In the genomic region with DNA sequence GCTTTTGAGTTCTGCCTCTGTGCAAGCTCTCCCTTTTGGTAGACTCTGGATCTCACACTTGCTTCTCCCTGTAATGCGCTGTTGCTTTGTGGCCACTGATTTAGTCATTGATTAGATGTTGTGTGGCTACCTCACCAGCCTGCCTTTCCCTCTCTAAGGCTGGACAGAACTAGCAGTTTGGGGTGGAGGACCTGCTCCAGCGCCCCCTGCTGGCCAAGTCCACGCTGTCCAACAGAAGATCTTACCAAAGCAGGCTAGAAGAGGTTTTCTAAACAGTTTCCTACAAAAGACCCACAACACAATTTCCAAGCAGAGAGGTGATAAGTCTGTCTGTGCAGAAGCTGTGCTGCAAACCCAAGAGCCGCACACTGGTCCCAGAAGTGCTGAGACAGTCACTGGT, we compare ENCODE assay signal across 8 mouse cellular contexts. TPM values are rescaled to one million over a fixed set of nuclear protein-coding genes. Genes with fewer than 3 reads are reported as not detected.
DNase-seq lines count a peak whose midpoint lies in the region; ATAC-seq and TF ChIP-seq lines count a peak whose summit lies in the region.

No protein-coding gene starts in this region.

- H3K4me3 ChIP-seq in hindbrain, embryonic 10.5 days = no peak overlapping the region
- no peak overlapping the region for H3K4me3 ChIP-seq in hindbrain, embryonic 13.5 days
- H3K4me3 ChIP-seq in intestine, postnatal 0 days (ENCODE audit: low read depth, low read length) = no peak overlapping the region

- no peak overlapping the region for H3K9ac ChIP-seq in hindbrain, embryonic 13.5 days
- no peak overlapping the region for H3K9ac ChIP-seq in intestine, postnatal 0 days (ENCODE audit: low read depth, low read length)

- intact Hi-C loops in left cerebral cortex, postnatal 36 days (cut with DNase I) = loop anchor here (2.0 kb wide), 1 partner anchor 49 kb away; no protein-coding TSS in a partner anchor

- H3K36me3 ChIP-seq in hindbrain, embryonic 10.5 days = no peaks in the 10 kb centered on the region
- no peaks in the 10 kb centered on the region for H3K36me3 ChIP-seq in hindbrain, embryonic 13.5 days
- H3K36me3 ChIP-seq in intestine, postnatal 0 days (ENCODE audit: control insufficient read depth, insufficient read depth) = peaks cover 12% of the 10 kb centered on the region; the same call in 1 of the 2 replicates

- ATAC-seq in hindbrain, embryonic 13.5 days (ENCODE audit: low FRiP score) = no peak
- ATAC-seq in intestine, postnatal 0 days = no peak

- H3K4me2 ChIP-seq in hindbrain, embryonic 13.5 days = no peak overlapping the region
- H3K4me2 ChIP-seq in intestine, postnatal 0 days (replicated peaks; ENCODE audit: low read depth) = no peak overlapping the region

- no peaks in the 10 kb centered on the region for H3K27me3 ChIP-seq in hindbrain, embryonic 10.5 days (ENCODE audit: insufficient read depth, poor library complexity, severe bottlenecking)
- no peaks in the 10 kb centered on the region for H3K27me3 ChIP-seq in hindbrain, embryonic 13.5 days
- H3K27me3 ChIP-seq in intestine, postnatal 0 days (replicated peaks; ENCODE audit: control insufficient read depth, insufficient read depth, low read length) = no peaks in the 10 kb centered on the region

- no peak overlapping the region for H3K27ac ChIP-seq in hindbrain, embryonic 10.5 days
- no peak overlapping the region for H3K27ac ChIP-seq in hindbrain, embryonic 13.5 days
- H3K27ac ChIP-seq in intestine, postnatal 0 days (ENCODE audit: low read depth, low read length) = no peak overlapping the region

- H3K9me3 ChIP-seq in hindbrain, embryonic 10.5 days = no peaks in the 10 kb centered on the region
- H3K9me3 ChIP-seq in hindbrain, embryonic 13.5 days = no peaks in the 10 kb centered on the region
- H3K9me3 ChIP-seq in intestine, postnatal 0 days (ENCODE audit: control insufficient read depth) = no peaks in the 10 kb centered on the region

- 0 out of 2 replicates have a peak, but pooled peaks cover 7% of the 10 kb centered on the region for H3K4me1 ChIP-seq in hindbrain, embryonic 10.5 days (replicated peaks)
- H3K4me1 ChIP-seq in hindbrain, embryonic 13.5 days (replicated peaks) = no peaks in the 10 kb centered on the region; the same call in 1 of the 2 replicates
- H3K4me1 ChIP-seq in intestine, postnatal 0 days (replicated peaks; ENCODE audit: control insufficient read depth, insufficient read depth, low read length) = no peaks in the 10 kb centered on the region

- WGBS in hindbrain, embryonic 10.5 days = 38% methylated on average over 4 of the region's 4 CpGs
- WGBS in hindbrain, embryonic 13.5 days = 40% methylated on average over 4 of the region's 4 CpGs
- 39% methylated on average over 4 of the region's 4 CpGs for WGBS in intestine, postnatal 0 days

- peak; percentile 67 for DNase-seq in hindbrain, embryonic 10.5 days (ENCODE audit: low spot score)
- DNase-seq in c-Kit-positive CD71-negative TER-119-negative erythroid progenitor cells, embryonic 14.5 days (ENCODE audit: low read depth) = peak; percentile 31
- peak; percentile 54 for DNase-seq in forelimb bud, embryonic 11.5 days (ENCODE audit: low read depth, low spot score)
- peak; percentile 65 to 73 for DNase-seq in left cerebral cortex, postnatal 36 days (ENCODE audit: low spot score in 2 of 2)
- peak; percentile 61 for DNase-seq in ovary, adult 18-20 months (ENCODE audit: low spot score)
- peak; percentile 62 for DNase-seq in thymus, postnatal 0 days (ENCODE audit: low spot score)

- TF ChIP-seq CTCF in intestine, postnatal 0 days (IDR thresholded peaks at IDR 0.05; ENCODE audit: low read depth) = peak; percentile 90

RNA-seq across cellular contexts. Expression of a gene that starts 26.9 kb away (rescaled TPM):
- 0.27 and 0.56 TPM in 2 replicates for polyA plus RNA-seq in hindbrain, embryonic 10.5 days (2016; fragmentation: Nextera tagmentation; extraction: Ambion mirVana)
- 0.39 and 0.62 TPM in 2 replicates for polyA plus RNA-seq in hindbrain, embryonic 13.5 days (2015; fragmentation: Nextera tagmentation; extraction: Ambion mirVana)
- polyA plus RNA-seq in intestine, postnatal 0 days (2015; fragmentation: Nextera tagmentation; extraction: Ambion mirVana) = 5.8 and 6.1 TPM in 2 replicates
- 1 to 10 TPM; 4.7 to 5.4 TPM for total RNA-seq in left cerebral cortex, postnatal 36 days (2021)
- 0.55 and 0.99 TPM in 2 replicates for polyA plus RNA-seq in thymus, postnatal 0 days (2015; fragmentation: Nextera tagmentation; extraction: Ambion mirVana)

RNA-seq across cellular contexts. Expression of a gene that starts 32.4 kb away (rescaled TPM):
- polyA plus RNA-seq in hindbrain, embryonic 10.5 days (2016; fragmentation: Nextera tagmentation; extraction: Ambion mirVana) = 12.9 and 15.8 TPM in 2 replicates
- 23.5 and 25.8 TPM in 2 replicates for polyA plus RNA-seq in hindbrain, embryonic 13.5 days (2015; fragmentation: Nextera tagmentation; extraction: Ambion mirVana)
- polyA plus RNA-seq in intestine, postnatal 0 days (2015; fragmentation: Nextera tagmentation; extraction: Ambion mirVana) = 75.6 and 77.3 TPM in 2 replicates
- 100 to 1,000 TPM in 1 of 2 experiments, 10 to 100 TPM in 1; 98.8 to 117 TPM for total RNA-seq in left cerebral cortex, postnatal 36 days (2021)
- 169 and 187 TPM in 2 replicates for polyA plus RNA-seq in thymus, postnatal 0 days (2015; fragmentation: Nextera tagmentation; extraction: Ambion mirVana)

RNA-seq across cellular contexts. Expression of a gene that starts 57.0 kb away (rescaled TPM):
- 0.02 TPM in 1 of 2 replicates, not detected in the other for polyA plus RNA-seq in hindbrain, embryonic 10.5 days (2016; fragmentation: Nextera tagmentation; extraction: Ambion mirVana)
- not detected in 2 replicates for polyA plus RNA-seq in hindbrain, embryonic 13.5 days (2015; fragmentation: Nextera tagmentation; extraction: Ambion mirVana)
- not detected in 2 replicates for polyA plus RNA-seq in intestine, postnatal 0 days (2015; fragmentation: Nextera tagmentation; extraction: Ambion mirVana)
- not detected for total RNA-seq in left cerebral cortex, postnatal 36 days (2021)
- 0.03 TPM in 1 of 2 replicates, not detected in the other for polyA plus RNA-seq in thymus, postnatal 0 days (2015; fragmentation: Nextera tagmentation; extraction: Ambion mirVana)
